Mouse (Mus musculus): ENCODE measurements around the gene Zfp609. TPM values are rescaled to one million over a fixed set of nuclear protein-coding genes. Genes with fewer than 3 reads are reported as not detected.

The Zfp609 gene
- total and polyA plus RNA-seq, 2 experiments from 2014 or later: 5.4 to 11.2 TPM

- Histone ChIP-seq H3K4me1 (ENCODE audit: insufficient read depth, low read length) (peaks cover 2% of the 10 kb centered on the region; the same call in 1 of the 2 replicates), H3K9me3 (ENCODE audit: low read length) (no peaks in the 10 kb centered on the region), H3K27ac (ENCODE audit: low read depth, low read length) (no peak overlapping the region), H3K9ac (replicated peaks; ENCODE audit: low read length, poor library complexity, severe bottlenecking) (no peak overlapping the region), H3K4me3 (ENCODE audit: low read depth, low read length) (no peak overlapping the region), H3K36me3 (ENCODE audit: insufficient read depth, low read length) (no peaks in the 10 kb centered on the region), H3K4me2 (ENCODE audit: low read depth, low read length, poor library complexity, severe bottlenecking) (no peak overlapping the region), H3K27me3 (ENCODE audit: insufficient read depth, low read length) (no peaks in the 10 kb centered on the region)
- TF ChIP-seq CTCF (IDR thresholded peaks at IDR 0.05): no peak
- no peak for ATAC-seq (ENCODE audit: low FRiP score)
- DNase-seq (ENCODE audit: low spot score): no peak
- WGBS: 81% methylated on average over 11 of the region's 11 CpGs
Measured at GRCm38 (mm10) chr9:65672996-65673395, 154.4 kb downstream of the Zfp609 start.

- H3K9me3 ChIP-seq (ENCODE audit: low read length): no peaks in the 10 kb centered on the region
- ATAC-seq (ENCODE audit: low FRiP score) (no peak), DNase-seq (ENCODE audit: low spot score) (no peak)
- 60% methylated on average over 9 of the region's 9 CpGs for WGBS
- no peak overlapping the region for H3K9ac ChIP-seq (replicated peaks; ENCODE audit: low read length, poor library complexity, severe bottlenecking)
- 0 out of 2 replicates have a peak, but pooled peaks cover 2% of the 10 kb centered on the region for H3K4me1 ChIP-seq (ENCODE audit: insufficient read depth, low read length)
- no peaks in the 10 kb centered on the region for H3K36me3 ChIP-seq (ENCODE audit: insufficient read depth, low read length)
- H3K27ac ChIP-seq (ENCODE audit: low read depth, low read length): no peak overlapping the region
- no peak overlapping the region for H3K4me3 ChIP-seq (ENCODE audit: low read depth, low read length)
- no peak overlapping the region for H3K4me2 ChIP-seq (ENCODE audit: low read depth, low read length, poor library complexity, severe bottlenecking)
- no peak for TF ChIP-seq CTCF (IDR thresholded peaks at IDR 0.05)
- no peaks in the 10 kb centered on the region for H3K27me3 ChIP-seq (ENCODE audit: insufficient read depth, low read length)
Measured at GRCm38 (mm10) chr9:65671431-65671931, 155.9 kb downstream of the Zfp609 start.

DNA sequence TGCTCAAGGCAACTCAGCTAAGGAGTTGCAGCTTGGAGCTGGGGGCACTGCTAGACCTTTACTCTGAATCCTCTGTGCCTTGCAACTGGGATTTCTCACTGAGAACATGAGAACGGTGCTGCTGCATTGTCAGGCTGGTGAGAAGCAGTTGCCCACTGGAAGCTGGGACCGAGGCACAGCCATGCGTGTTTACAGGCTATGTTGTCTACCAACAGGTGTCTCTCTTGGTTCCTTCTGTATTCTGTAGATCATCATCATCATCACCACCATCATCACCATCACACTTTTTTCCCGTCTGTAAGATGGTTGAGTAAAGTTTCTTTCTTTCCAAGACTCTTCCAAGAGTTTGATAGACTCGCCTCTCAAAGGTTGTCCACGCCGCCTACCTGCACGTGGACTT lies 159.7 kb downstream of the Zfp609 start, which contains the start of gene Oaz2:
Gene Oaz2, plus strand, starts transcription at position 301 of the 400 bp plus-strand sequence.
- Histone ChIP-seq H3K27ac (ENCODE audit: low read depth, low read length) (no peak within 1 kb of the TSS), H3K36me3 (ENCODE audit: insufficient read depth, low read length) (no peaks in the 10 kb centered on the region), H3K4me1 (ENCODE audit: insufficient read depth, low read length) (no peaks in the 10 kb centered on the region), H3K9ac (replicated peaks; ENCODE audit: low read length, poor library complexity, severe bottlenecking) (no peak within 1 kb of the TSS), H3K4me3 (ENCODE audit: low read depth, low read length) (no peak within 1 kb of the TSS), H3K27me3 (ENCODE audit: insufficient read depth, low read length) (no peaks in the 10 kb centered on the region), H3K9me3 (ENCODE audit: low read length) (no peaks in the 10 kb centered on the region), H3K4me2 (ENCODE audit: low read depth, low read length, poor library complexity, severe bottlenecking) (no peak within 1 kb of the TSS)
- WGBS: 95% methylated on average over 8 of the region's 8 CpGs
- DNase-seq (ENCODE audit: low spot score) (no peak), ATAC-seq (ENCODE audit: low FRiP score) (no peak)
- TF ChIP-seq CTCF (IDR thresholded peaks at IDR 0.05): no peak

DNA sequence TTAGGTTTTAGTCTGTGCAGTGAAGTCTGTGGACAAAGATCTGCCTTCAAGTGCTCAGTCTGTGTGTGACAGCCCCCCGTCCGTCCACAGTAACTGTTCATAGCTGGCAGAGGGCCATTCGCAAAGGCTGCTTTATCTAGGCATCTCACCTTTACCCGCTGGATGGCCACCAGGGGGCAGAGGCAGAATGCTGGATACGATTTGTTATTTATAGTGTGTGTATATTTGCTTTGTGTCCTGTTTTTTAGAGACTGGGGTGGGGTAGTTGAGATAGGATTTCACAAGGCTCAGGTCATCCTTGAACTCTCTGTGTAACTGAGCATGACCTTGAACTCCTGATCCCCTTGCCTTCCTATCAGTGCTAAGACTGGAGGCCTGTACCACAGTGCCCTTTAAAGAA lies 161.3 kb downstream of the Zfp609 start:
- no peak overlapping the region for H3K9ac ChIP-seq (replicated peaks; ENCODE audit: low read length, poor library complexity, severe bottlenecking)
- 23% methylated on average over 5 of the region's 5 CpGs for WGBS
- TF ChIP-seq CTCF (IDR thresholded peaks at IDR 0.05): peak; percentile 86
- no peaks in the 10 kb centered on the region for H3K9me3 ChIP-seq (ENCODE audit: low read length)
- DNase-seq (ENCODE audit: low spot score): peak; percentile 76
- no peak overlapping the region for H3K27ac ChIP-seq (ENCODE audit: low read depth, low read length)
- no peaks in the 10 kb centered on the region for H3K36me3 ChIP-seq (ENCODE audit: insufficient read depth, low read length)
- no peak overlapping the region for H3K4me3 ChIP-seq (ENCODE audit: low read depth, low read length)
- H3K4me2 ChIP-seq (ENCODE audit: low read depth, low read length, poor library complexity, severe bottlenecking): no peak overlapping the region
- no peaks in the 10 kb centered on the region for H3K27me3 ChIP-seq (ENCODE audit: insufficient read depth, low read length)
- no peak for ATAC-seq (ENCODE audit: low FRiP score)
- no peaks in the 10 kb centered on the region for H3K4me1 ChIP-seq (ENCODE audit: insufficient read depth, low read length)

- H3K9ac ChIP-seq (replicated peaks; ENCODE audit: low read length, poor library complexity, severe bottlenecking): no peak overlapping the region
- H3K27ac ChIP-seq (ENCODE audit: low read depth, low read length): no peak overlapping the region
- no peak overlapping the region for H3K4me3 ChIP-seq (ENCODE audit: low read depth, low read length)
- H3K27me3 ChIP-seq (ENCODE audit: insufficient read depth, low read length): no peaks in the 10 kb centered on the region
- H3K36me3 ChIP-seq (ENCODE audit: insufficient read depth, low read length): no peaks in the 10 kb centered on the region
- ATAC-seq (ENCODE audit: low FRiP score): no peak
- H3K4me2 ChIP-seq (ENCODE audit: low read depth, low read length, poor library complexity, severe bottlenecking): no peak overlapping the region
- peak; percentile 92 for TF ChIP-seq CTCF (IDR thresholded peaks at IDR 0.05)
- no peaks in the 10 kb centered on the region for H3K9me3 ChIP-seq (ENCODE audit: low read length)
- 3% methylated on average over 3 of the region's 3 CpGs for WGBS
- peak; percentile 73 for DNase-seq (ENCODE audit: low spot score)
- no peaks in the 10 kb centered on the region for H3K4me1 ChIP-seq (ENCODE audit: insufficient read depth, low read length)
Measured at GRCm38 (mm10) chr9:65664163-65664562, 163.2 kb downstream of the Zfp609 start.

DNA sequence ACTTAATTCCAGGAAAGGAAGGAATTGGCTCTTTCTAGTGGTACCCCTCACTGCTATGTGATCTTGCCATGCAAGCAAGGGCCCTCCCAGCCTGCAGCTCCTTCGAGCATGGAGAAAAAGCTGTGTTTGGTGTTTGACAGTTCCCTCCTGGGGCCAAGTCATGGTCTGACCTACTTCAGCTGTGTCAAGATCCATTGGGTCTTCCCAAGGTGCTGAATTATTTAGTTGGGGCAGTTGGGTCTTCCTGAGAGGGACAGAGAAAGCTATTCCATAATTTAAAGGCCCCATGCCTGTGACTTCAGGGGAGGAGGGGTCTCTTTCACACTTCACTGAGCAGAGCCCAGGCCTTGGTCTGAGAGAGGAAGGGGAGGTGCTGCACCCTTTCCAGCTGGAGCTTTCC lies 165.9 kb downstream of the Zfp609 start:
- no peaks in the 10 kb centered on the region for H3K4me1 ChIP-seq (ENCODE audit: insufficient read depth, low read length)
- H3K27me3 ChIP-seq (ENCODE audit: insufficient read depth, low read length): no peaks in the 10 kb centered on the region
- 53% methylated on average over 1 of the region's 1 CpGs for WGBS
- ATAC-seq (ENCODE audit: low FRiP score) (no peak), DNase-seq (ENCODE audit: low spot score) (no peak)
- TF ChIP-seq CTCF (IDR thresholded peaks at IDR 0.05): no peak
- H3K9ac ChIP-seq (replicated peaks; ENCODE audit: low read length, poor library complexity, severe bottlenecking): no peak overlapping the region
- H3K27ac ChIP-seq (ENCODE audit: low read depth, low read length): no peak overlapping the region
- no peak overlapping the region for H3K4me3 ChIP-seq (ENCODE audit: low read depth, low read length)
- H3K4me2 ChIP-seq (ENCODE audit: low read depth, low read length, poor library complexity, severe bottlenecking): no peak overlapping the region
- no peaks in the 10 kb centered on the region for H3K36me3 ChIP-seq (ENCODE audit: insufficient read depth, low read length)
- H3K9me3 ChIP-seq (ENCODE audit: low read length): no peaks in the 10 kb centered on the region
